Mouse (Mus musculus) kidney, postnatal 4 days (tissue): ENCODE data around the gene Tex22.
A peak's percentile ranks its signal among the peaks of the same experiment; 100 is the strongest.

ENCODE experiments used
- DNase-seq, 2 experiments: peaks; one replicate each; pipeline ENCODE4 v3.0.0; 2021; ENCODE audit warnings: mixed read lengths in 2 of 2

Gene Tex22

GRCm38 (mm10) chr12:113103846-113104451 is 29.6 kb downstream of the Tex22 start:
- DNase-seq = peak; percentile 28 to 40

GRCm38 (mm10) chr12:113106386-113106785 is 32.1 kb downstream of the Tex22 start:
- DNase-seq = no peak

- no peak for DNase-seq
These were observed 33.3 kb downstream of the Tex22 start for GRCm38 (mm10) chr12:113107431-113108124.

- DNase-seq = no peak
These were observed 34.4 kb downstream of the Tex22 start for GRCm38 (mm10) chr12:113108528-113109283.

- DNase-seq = no peak
These were observed 35.5 kb downstream of the Tex22 start for GRCm38 (mm10) chr12:113109801-113110200.

- DNase-seq = no peak
These were observed 39.8 kb downstream of the Tex22 start for GRCm38 (mm10) chr12:113114141-113114540.

GRCm38 (mm10) chr12:113114856-113115538 is 40.7 kb downstream of the Tex22 start:
- DNase-seq = no peak

GRCm38 (mm10) chr12:113119516-113120410 is 45.5 kb downstream of the Tex22 start:
- peak; percentile 88 to 89 for DNase-seq

- no peak for DNase-seq
These were observed 50.4 kb downstream of the Tex22 start for GRCm38 (mm10) chr12:113124726-113125125.

GRCm38 (mm10) chr12:113130732-113131131 is 56.4 kb downstream of the Tex22 start:
- no peak for DNase-seq

- no peak for DNase-seq
These were observed 57.3 kb downstream of the Tex22 start for GRCm38 (mm10) chr12:113131601-113132000.

GRCm38 (mm10) chr12:113132567-113132966 is 58.3 kb downstream of the Tex22 start:
- DNase-seq = peak in 1 of 2 experiments; percentile 37

GRCm38 (mm10) chr12:113133260-113133659 is 59.0 kb downstream of the Tex22 start:
- no peak for DNase-seq

GRCm38 (mm10) chr12:113133861-113134403 is 59.6 kb downstream of the Tex22 start:
- no peak for DNase-seq

GRCm38 (mm10) chr12:113134502-113134901 is 60.2 kb downstream of the Tex22 start:
- no peak for DNase-seq

- DNase-seq = no peak
These were observed 61.1 kb downstream of the Tex22 start for GRCm38 (mm10) chr12:113135401-113135800.

GRCm38 (mm10) chr12:113136492-113137020 is 62.3 kb downstream of the Tex22 start:
- DNase-seq = no peak

- DNase-seq = no peak
These were observed 63.2 kb downstream of the Tex22 start for GRCm38 (mm10) chr12:113137260-113138213.

- DNase-seq = no peak
These were observed 64.0 kb downstream of the Tex22 start for GRCm38 (mm10) chr12:113138291-113138690.
